ENCODE assay signal across 8 mouse cellular contexts in the genomic region with DNA sequence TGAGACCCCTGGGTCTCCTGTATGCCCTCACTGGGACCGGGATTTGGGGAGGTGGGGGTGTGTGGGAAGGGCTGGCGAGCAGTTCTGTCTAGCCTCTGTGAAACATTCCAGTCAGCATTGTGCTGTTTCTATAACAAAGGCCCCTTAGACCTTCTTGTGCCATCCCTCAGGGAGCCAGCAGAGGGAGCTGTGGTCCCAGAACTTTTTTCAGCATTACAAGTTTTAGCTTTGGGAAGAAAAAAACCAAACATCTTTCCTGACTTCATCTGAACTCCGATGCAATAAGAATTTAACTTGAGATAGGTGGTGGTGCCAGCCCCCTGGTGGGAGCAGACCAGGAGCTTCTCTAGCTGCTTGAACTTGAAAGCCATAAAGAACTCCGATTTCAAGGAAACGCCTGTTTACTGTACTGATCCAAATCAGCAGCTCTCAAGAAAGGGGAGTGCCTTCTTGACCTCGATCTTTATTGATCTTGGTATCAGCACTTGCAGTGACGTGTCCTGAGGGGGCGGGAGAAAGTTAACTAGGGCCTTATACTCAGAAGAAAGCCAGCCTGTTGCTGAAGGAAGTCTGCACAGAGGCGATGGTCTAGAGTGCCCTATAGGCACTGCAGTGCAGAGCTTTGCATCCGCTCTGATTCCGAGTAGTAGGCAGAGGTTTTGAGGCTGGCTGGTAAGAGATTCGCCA.
DNase-seq lines count a peak whose midpoint lies in the region; ATAC-seq and TF ChIP-seq lines count a peak whose summit lies in the region.

No protein-coding gene starts in this region.

- no peaks in the 10 kb centered on the region for H3K9me3 ChIP-seq in hindbrain, postnatal 0 days (ENCODE audit: low read length)

- H3K36me3 ChIP-seq in hindbrain, postnatal 0 days (ENCODE audit: insufficient read depth, low read length) = no peaks in the 10 kb centered on the region

- H3K9ac ChIP-seq in hindbrain, postnatal 0 days (replicated peaks; ENCODE audit: low read length) = no peak overlapping the region

- H3K4me2 ChIP-seq in hindbrain, postnatal 0 days (ENCODE audit: low read depth, low read length) = no peak overlapping the region

- H3K27ac ChIP-seq in gastrocnemius, adult 2 months = peak overlapping the region; percentile 43; the same call in 1 of the 2 replicates
- H3K27ac ChIP-seq in hindbrain, postnatal 0 days = 0 out of 2 replicates have a peak overlapping the region, but pooled peaks have one; percentile 49

- 44% methylated on average over 12 of the region's 12 CpGs for WGBS in hindbrain, postnatal 0 days

- no peaks in the 10 kb centered on the region for H3K27me3 ChIP-seq in hindbrain, postnatal 0 days (ENCODE audit: insufficient read depth, low read length)

- intact Hi-C loops in gastrocnemius, adult 2 months (cut with DNase I) = loop anchor here (5.0 kb wide), 4 partner anchors 94 to 504 kb away; no protein-coding TSS in a partner anchor

- ATAC-seq in hindbrain, postnatal 0 days = peak; percentile 80

- DNase-seq in ZHBTc4 (ENCODE audit: low read depth, low spot score) = peak; percentile 87
- peak; percentile 78 to 82 for DNase-seq in cerebellum, postnatal 4 days (ENCODE audit: low spot score in 2 of 2)
- peak; percentile 69 for DNase-seq in gastrocnemius, adult 2 months
- peak; percentile 85 for DNase-seq in hindbrain, postnatal 0 days (ENCODE audit: low spot score)
- DNase-seq in left cerebral cortex, adult 18-20 months (ENCODE audit: low spot score in 2 of 2) = peak; percentile 81 to 86
- DNase-seq in lung, postnatal 4 days = peak; percentile 71 to 84
- DNase-seq in right cerebral cortex, postnatal 25 days = peak; percentile 63
- peak; percentile 78 to 80 for DNase-seq in urinary bladder, postnatal 36 days (ENCODE audit: low spot score in 2 of 2)

- TF ChIP-seq CTCF in gastrocnemius, adult 2 months (IDR thresholded peaks at IDR 0.05) = peak; percentile 97
- peak; percentile 90 for TF ChIP-seq CTCF in hindbrain, postnatal 0 days (IDR thresholded peaks at IDR 0.05; ENCODE audit: low read depth)

- peak overlapping the region; percentile 57 for H3K4me3 ChIP-seq in gastrocnemius, adult 2 months
- H3K4me3 ChIP-seq in hindbrain, postnatal 0 days (ENCODE audit: low read length) = no peak overlapping the region

- H3K4me1 ChIP-seq in hindbrain, postnatal 0 days (ENCODE audit: insufficient read depth, low read length) = no peaks in the 10 kb centered on the region
